Mouse (Mus musculus): Measurements from ENCODE around the gene Tmem156. TPM values are rescaled to one million over a fixed set of nuclear protein-coding genes. Genes with fewer than 3 reads are reported as not detected.

Tmem156 gene
- total and polyA plus RNA-seq, 3 experiments, result 0.27 TPM; not detected in 2

- H3K79me2 ChIP-seq (replicated peaks; ENCODE audit: control insufficient read depth, insufficient read depth, low read length), result peaks cover 9% of the 10 kb centered on the region
- intact Hi-C loops (cut with DNase I), result no loop called here
- 40% methylated on average over 2 of the region's 2 CpGs for WGBS
Measured at GRCm38 (mm10) chr5:65128481-65128880, 36.5 kb upstream of the Tmem156 start.

GRCm38 (mm10) chr5:65126137-65126536, 34.2 kb upstream of the Tmem156 start:
- H3K27ac ChIP-seq, result no peak overlapping the region
- whole genome bisulfite sequencing, result 100% methylated on average over 1 of the region's 1 CpGs
- no peaks in the 10 kb centered on the region for H3K27me3 ChIP-seq (ENCODE audit: control insufficient read depth, insufficient read depth, low read length)
- peak; percentile 15; the same call in 1 of the 2 replicates for TF ChIP-seq CTCF (IDR thresholded peaks at IDR 0.05)
- TF ChIP-seq POLR2A (IDR thresholded peaks at IDR 0.05; ENCODE audit: insufficient read depth, low read depth, low read length), result no peak
- intact Hi-C loops (cut with DNase I), result no loop called here
- H3K9ac ChIP-seq (ENCODE audit: low read depth, low read length), result no peak overlapping the region
- DNase-seq, result no peak
- H3K36me3 ChIP-seq (ENCODE audit: control insufficient read depth, insufficient read depth, low read length), result peaks cover 10% of the 10 kb centered on the region
- H3K4me3 ChIP-seq, result no peak overlapping the region
- peaks cover 9% of the 10 kb centered on the region for H3K79me2 ChIP-seq (replicated peaks; ENCODE audit: control insufficient read depth, insufficient read depth, low read length)
- H3K4me1 ChIP-seq (ENCODE audit: control insufficient read depth, insufficient read depth, low read length), result peaks cover 4% of the 10 kb centered on the region

More at GRCm38 (mm10) chr5:65128481-65128880, 36.5 kb upstream of the Tmem156 start:
- no peak overlapping the region for H3K4me3 ChIP-seq
- H3K36me3 ChIP-seq (ENCODE audit: control insufficient read depth, insufficient read depth, low read length), result peaks cover 2% of the 10 kb centered on the region; the same call in 1 of the 2 replicates
- no peak overlapping the region for H3K9ac ChIP-seq (ENCODE audit: low read depth, low read length)
- no peaks in the 10 kb centered on the region for H3K27me3 ChIP-seq (ENCODE audit: control insufficient read depth, insufficient read depth, low read length)
- H3K27ac ChIP-seq, result no peak overlapping the region
- no peak for DNase-seq
- TF ChIP-seq CTCF (IDR thresholded peaks at IDR 0.05), result no peak
- TF ChIP-seq POLR2A (IDR thresholded peaks at IDR 0.05; ENCODE audit: insufficient read depth, low read depth, low read length), result no peak
- TF ChIP-seq EP300 (IDR thresholded peaks at IDR 0.05; ENCODE audit: insufficient read depth, low read depth, low read length), result no peak
- peaks cover 2% of the 10 kb centered on the region for H3K4me1 ChIP-seq (ENCODE audit: control insufficient read depth, insufficient read depth, low read length)

GRCm38 (mm10) chr5:65122616-65123015, 30.7 kb upstream of the Tmem156 start:
- peaks cover 9% of the 10 kb centered on the region for H3K4me1 ChIP-seq (ENCODE audit: control insufficient read depth, insufficient read depth, low read length)
- no peak overlapping the region for H3K9ac ChIP-seq (ENCODE audit: low read depth, low read length)
- no peak for DNase-seq
- H3K79me2 ChIP-seq (replicated peaks; ENCODE audit: control insufficient read depth, insufficient read depth, low read length), result no peaks in the 10 kb centered on the region; the same call in 1 of the 2 replicates
- no peak overlapping the region; the same call in 1 of the 2 replicates for H3K27ac ChIP-seq
- H3K36me3 ChIP-seq (ENCODE audit: control insufficient read depth, insufficient read depth, low read length), result peaks cover 13% of the 10 kb centered on the region
- 65% methylated on average over 3 of the region's 3 CpGs for WGBS
- H3K27me3 ChIP-seq (ENCODE audit: control insufficient read depth, insufficient read depth, low read length), result no peaks in the 10 kb centered on the region
- no peak overlapping the region for H3K4me3 ChIP-seq
- no peak for TF ChIP-seq CTCF (IDR thresholded peaks at IDR 0.05)
- no peak for TF ChIP-seq EP300 (IDR thresholded peaks at IDR 0.05; ENCODE audit: insufficient read depth, low read depth, low read length)
- no peak for TF ChIP-seq POLR2A (IDR thresholded peaks at IDR 0.05; ENCODE audit: insufficient read depth, low read depth, low read length)
- intact Hi-C loops (cut with DNase I), result no loop called here

- 38% methylated on average over 3 of the region's 3 CpGs for WGBS
- Histone ChIP-seq H3K9ac (ENCODE audit: low read depth, low read length) (no peak overlapping the region), H3K27me3 (ENCODE audit: control insufficient read depth, insufficient read depth, low read length) (no peaks in the 10 kb centered on the region), H3K79me2 (replicated peaks; ENCODE audit: control insufficient read depth, insufficient read depth, low read length) (no peaks in the 10 kb centered on the region), H3K36me3 (ENCODE audit: control insufficient read depth, insufficient read depth, low read length) (peaks cover 16% of the 10 kb centered on the region), H3K4me3 (no peak overlapping the region), H3K4me1 (ENCODE audit: control insufficient read depth, insufficient read depth, low read length) (peaks cover 9% of the 10 kb centered on the region), H3K27ac (peak overlapping the region; percentile 26)
- TF ChIP-seq POLR2A (IDR thresholded peaks at IDR 0.05; ENCODE audit: insufficient read depth, low read depth, low read length) (no peak), CTCF (IDR thresholded peaks at IDR 0.05) (no peak), EP300 (IDR thresholded peaks at IDR 0.05; ENCODE audit: insufficient read depth, low read depth, low read length) (no peak)
- peak in 1 of 2 experiments; percentile 35 for DNase-seq
- intact Hi-C loops (cut with DNase I), result no loop called here
Measured at GRCm38 (mm10) chr5:65119918-65120317, 28.0 kb upstream of the Tmem156 start.

- Histone ChIP-seq H3K4me3 (no peak overlapping the region), H3K27ac (peak overlapping the region; percentile 26), H3K4me1 (ENCODE audit: control insufficient read depth, insufficient read depth, low read length) (peaks cover 9% of the 10 kb centered on the region), H3K36me3 (ENCODE audit: control insufficient read depth, insufficient read depth, low read length) (peaks cover 16% of the 10 kb centered on the region), H3K79me2 (replicated peaks; ENCODE audit: control insufficient read depth, insufficient read depth, low read length) (no peaks in the 10 kb centered on the region), H3K9ac (ENCODE audit: low read depth, low read length) (no peak overlapping the region), H3K27me3 (ENCODE audit: control insufficient read depth, insufficient read depth, low read length) (no peaks in the 10 kb centered on the region)
- 75% methylated on average over 1 of the region's 1 CpGs for WGBS
- no peak for TF ChIP-seq POLR2A (IDR thresholded peaks at IDR 0.05; ENCODE audit: insufficient read depth, low read depth, low read length)
- TF ChIP-seq CTCF (IDR thresholded peaks at IDR 0.05), result no peak
- no peak for TF ChIP-seq EP300 (IDR thresholded peaks at IDR 0.05; ENCODE audit: insufficient read depth, low read depth, low read length)
- intact Hi-C loops (cut with DNase I), result no loop called here
- no peak for DNase-seq
Measured at GRCm38 (mm10) chr5:65119495-65119894, 27.6 kb upstream of the Tmem156 start.

- intact Hi-C loops (cut with DNase I), result no loop called here
- Histone ChIP-seq H3K36me3 (ENCODE audit: control insufficient read depth, insufficient read depth, low read length) (peaks cover 18% of the 10 kb centered on the region), H3K27ac (no peak overlapping the region), H3K27me3 (ENCODE audit: control insufficient read depth, insufficient read depth, low read length) (no peaks in the 10 kb centered on the region), H3K79me2 (replicated peaks; ENCODE audit: control insufficient read depth, insufficient read depth, low read length) (no peaks in the 10 kb centered on the region), H3K9ac (ENCODE audit: low read depth, low read length) (no peak overlapping the region), H3K4me3 (no peak overlapping the region), H3K4me1 (ENCODE audit: control insufficient read depth, insufficient read depth, low read length) (peaks cover 10% of the 10 kb centered on the region)
- TF ChIP-seq CTCF (IDR thresholded peaks at IDR 0.05) (no peak), EP300 (IDR thresholded peaks at IDR 0.05; ENCODE audit: insufficient read depth, low read depth, low read length) (no peak), POLR2A (IDR thresholded peaks at IDR 0.05; ENCODE audit: insufficient read depth, low read depth, low read length) (no peak)
- no peak for DNase-seq
- WGBS, result 97% methylated on average over 2 of the region's 2 CpGs
Measured at GRCm38 (mm10) chr5:65116789-65117188, 24.9 kb upstream of the Tmem156 start.
